Mouse (Mus musculus) left cerebral cortex, adult 8-10 months (tissue): Measurements from ENCODE around the gene Plekha6. TPM values are rescaled to one million over a fixed set of nuclear protein-coding genes. Genes with fewer than 3 reads are reported as not detected.
"Not testable (repeated sequence)": the region's sequence is repeated elsewhere in the genome, so short reads cannot be mapped to it uniquely, and the experiment has no call there.

Experiments
- DNase-seq, 2 experiments: peaks; one replicate each; pipeline ENCODE4 v3.0.0; 2022; ENCODE audit warnings: low spot score in 2 of 2
- total RNA-seq, 4 experiments: library from RNA; stranded (reverse); gene quantifications; 2 replicates each; pipeline ENCODE4 v1.2.4; 2022

The Plekha6 gene
- total RNA-seq, 4 experiments from 2014 or later: 83.6 to 89.6 (median 88.4) TPM

GRCm38 (mm10) chr1:133316577-133316976 lies 152.6 kb downstream of the Plekha6 start:
- DNase-seq: no peak

GRCm38 (mm10) chr1:133317149-133317548 lies 153.1 kb downstream of the Plekha6 start:
- DNase-seq: no peak

GRCm38 (mm10) chr1:133321267-133321925 lies 157.4 kb downstream of the Plekha6 start, which contains the start of gene Kiss1:
TSS of gene Kiss1 (plus strand) at chr1:133321875.
- no peak for DNase-seq

GRCm38 (mm10) chr1:133323333-133323732 lies 159.3 kb downstream of the Plekha6 start:
- DNase-seq: no peak

- DNase-seq: no peak
Measured at GRCm38 (mm10) chr1:133325951-133326350, 161.9 kb downstream of the Plekha6 start.

GRCm38 (mm10) chr1:133327094-133327493 lies 163.1 kb downstream of the Plekha6 start:
- no peak for DNase-seq

GRCm38 (mm10) chr1:133328299-133328795 lies 164.3 kb downstream of the Plekha6 start:
- no peak for DNase-seq

GRCm38 (mm10) chr1:133328896-133329637 lies 165.1 kb downstream of the Plekha6 start:
- DNase-seq: no peak

- DNase-seq: no peak
Measured at GRCm38 (mm10) chr1:133329638-133329964, 165.6 kb downstream of the Plekha6 start.

GRCm38 (mm10) chr1:133331142-133331541 lies 167.1 kb downstream of the Plekha6 start:
- no peak for DNase-seq

GRCm38 (mm10) chr1:133332656-133333430 lies 168.8 kb downstream of the Plekha6 start:
- DNase-seq: no peak

GRCm38 (mm10) chr1:133333937-133334336 lies 169.9 kb downstream of the Plekha6 start:
- DNase-seq: no peak

GRCm38 (mm10) chr1:133340403-133340802 lies 176.4 kb downstream of the Plekha6 start:
- not testable (repeated sequence) for DNase-seq

- no peak for DNase-seq
Measured at GRCm38 (mm10) chr1:133344357-133344756, 180.3 kb downstream of the Plekha6 start.

GRCm38 (mm10) chr1:133346531-133346930 lies 182.5 kb downstream of the Plekha6 start:
- no peak for DNase-seq

- no peak for DNase-seq
Measured at GRCm38 (mm10) chr1:133347226-133347625, 183.2 kb downstream of the Plekha6 start.

GRCm38 (mm10) chr1:133347693-133348520 lies 183.9 kb downstream of the Plekha6 start:
- no peak for DNase-seq

- DNase-seq: no peak
Measured at GRCm38 (mm10) chr1:133350210-133350609, 186.2 kb downstream of the Plekha6 start, which contains the start of gene Ren1. TSS of gene Ren1 (plus strand) at chr1:133350510.

- DNase-seq: no peak
Measured at GRCm38 (mm10) chr1:133351762-133352161, 187.8 kb downstream of the Plekha6 start.
